Mouse (Mus musculus): Measurements from ENCODE around the gene Capn13. TPM values are rescaled to one million over a fixed set of nuclear protein-coding genes. Genes with fewer than 3 reads are reported as not detected.
A peak's percentile ranks its signal among the peaks of the same experiment; 100 is the strongest.

Capn13 gene
- polyA plus RNA-seq (2016; fragmentation: Nextera tagmentation; extraction: Ambion mirVana): not detected in 2 replicates

GRCm38 (mm10) chr17:73400862-73401261 is at the start of gene Capn13:
TSS of gene Capn13 (minus strand) at chr17:73400866.
- WGBS: 87% methylated on average over 2 of the region's 2 CpGs
- H3K9me3 ChIP-seq (replicated peaks): no peaks in the 10 kb centered on the region
- no peaks in the 10 kb centered on the region for H3K4me1 ChIP-seq
- H3K27ac ChIP-seq: no peak within 1 kb of the TSS
- H3K36me3 ChIP-seq: no peaks in the 10 kb centered on the region
- no peak within 1 kb of the TSS for H3K4me3 ChIP-seq
- no peak for DNase-seq (ENCODE audit: low spot score)
- no peaks in the 10 kb centered on the region for H3K27me3 ChIP-seq (ENCODE audit: low read depth, poor library complexity, severe bottlenecking)

- Histone ChIP-seq H3K27ac (no peak overlapping the region), H3K27me3 (ENCODE audit: low read depth, poor library complexity, severe bottlenecking) (no peaks in the 10 kb centered on the region), H3K36me3 (no peaks in the 10 kb centered on the region), H3K4me1 (no peaks in the 10 kb centered on the region), H3K9me3 (replicated peaks) (no peaks in the 10 kb centered on the region), H3K4me3 (no peak overlapping the region)
- no peak for DNase-seq (ENCODE audit: low spot score)
Measured at GRCm38 (mm10) chr17:73449104-73449503, 48.4 kb upstream of the Capn13 start.

GRCm38 (mm10) chr17:73440798-73441197 is 40.1 kb upstream of the Capn13 start:
- WGBS: 91% methylated on average over 1 of the region's 1 CpGs
- Histone ChIP-seq H3K4me3 (no peak overlapping the region), H3K27ac (no peak overlapping the region), H3K27me3 (ENCODE audit: low read depth, poor library complexity, severe bottlenecking) (no peaks in the 10 kb centered on the region), H3K9me3 (replicated peaks) (no peaks in the 10 kb centered on the region), H3K4me1 (no peaks in the 10 kb centered on the region), H3K36me3 (no peaks in the 10 kb centered on the region)
- DNase-seq (ENCODE audit: low spot score): no peak

GRCm38 (mm10) chr17:73432564-73433006 is 31.9 kb upstream of the Capn13 start:
- H3K36me3 ChIP-seq: no peaks in the 10 kb centered on the region
- H3K9me3 ChIP-seq (replicated peaks): no peaks in the 10 kb centered on the region
- no peaks in the 10 kb centered on the region for H3K4me1 ChIP-seq
- DNase-seq (ENCODE audit: low spot score): no peak
- H3K27me3 ChIP-seq (ENCODE audit: low read depth, poor library complexity, severe bottlenecking): no peaks in the 10 kb centered on the region
- H3K4me3 ChIP-seq: no peak overlapping the region
- WGBS: 34% methylated on average over 2 of the region's 2 CpGs
- no peak overlapping the region for H3K27ac ChIP-seq

- Histone ChIP-seq H3K27ac (no peak overlapping the region), H3K27me3 (ENCODE audit: low read depth, poor library complexity, severe bottlenecking) (no peaks in the 10 kb centered on the region)
- no peak for DNase-seq (ENCODE audit: low spot score)
Measured at GRCm38 (mm10) chr17:73432058-73432457, 31.4 kb upstream of the Capn13 start.

GRCm38 (mm10) chr17:73417382-73417781 is 16.7 kb upstream of the Capn13 start:
- WGBS: 54% methylated on average over 2 of the region's 2 CpGs
- no peak for DNase-seq (ENCODE audit: low spot score)
- Histone ChIP-seq H3K9me3 (replicated peaks) (no peaks in the 10 kb centered on the region), H3K27me3 (ENCODE audit: low read depth, poor library complexity, severe bottlenecking) (no peaks in the 10 kb centered on the region), H3K27ac (no peak overlapping the region), H3K36me3 (no peaks in the 10 kb centered on the region), H3K4me3 (no peak overlapping the region), H3K4me1 (peaks cover 28% of the 10 kb centered on the region)

More at GRCm38 (mm10) chr17:73432058-73432457, 31.4 kb upstream of the Capn13 start:
- Histone ChIP-seq H3K9me3 (replicated peaks) (no peaks in the 10 kb centered on the region), H3K4me3 (no peak overlapping the region), H3K4me1 (no peaks in the 10 kb centered on the region), H3K36me3 (no peaks in the 10 kb centered on the region)
- WGBS: 85% methylated on average over 1 of the region's 1 CpGs

GRCm38 (mm10) chr17:73416181-73416795 is 15.6 kb upstream of the Capn13 start:
- Histone ChIP-seq H3K27me3 (ENCODE audit: low read depth, poor library complexity, severe bottlenecking) (no peaks in the 10 kb centered on the region), H3K27ac (no peak overlapping the region), H3K4me1 (peaks cover 28% of the 10 kb centered on the region), H3K36me3 (no peaks in the 10 kb centered on the region), H3K9me3 (replicated peaks) (no peaks in the 10 kb centered on the region), H3K4me3 (no peak overlapping the region)
- DNase-seq (ENCODE audit: low spot score): no peak
- 62% methylated on average over 6 of the region's 6 CpGs for WGBS

GRCm38 (mm10) chr17:73411817-73412216 is 11.2 kb upstream of the Capn13 start:
- Histone ChIP-seq H3K4me1 (peaks cover 14% of the 10 kb centered on the region), H3K36me3 (no peaks in the 10 kb centered on the region), H3K27me3 (ENCODE audit: low read depth, poor library complexity, severe bottlenecking) (no peaks in the 10 kb centered on the region), H3K4me3 (no peak overlapping the region), H3K27ac (no peak overlapping the region), H3K9me3 (replicated peaks) (no peaks in the 10 kb centered on the region)
- DNase-seq (ENCODE audit: low spot score): no peak
- 66% methylated on average over 4 of the region's 4 CpGs for WGBS

- H3K27ac ChIP-seq: no peak overlapping the region
- H3K36me3 ChIP-seq: no peaks in the 10 kb centered on the region
- no peaks in the 10 kb centered on the region for H3K27me3 ChIP-seq (ENCODE audit: low read depth, poor library complexity, severe bottlenecking)
- WGBS: 82% methylated on average over 2 of the region's 2 CpGs
- no peaks in the 10 kb centered on the region for H3K4me1 ChIP-seq
- no peak overlapping the region for H3K4me3 ChIP-seq
- H3K9me3 ChIP-seq (replicated peaks): no peaks in the 10 kb centered on the region
- no peak for DNase-seq (ENCODE audit: low spot score)
Measured at GRCm38 (mm10) chr17:73401272-73401671, 606 bp upstream of the Capn13 start.

- H3K27me3 ChIP-seq (ENCODE audit: low read depth, poor library complexity, severe bottlenecking): no peaks in the 10 kb centered on the region
- no peak for DNase-seq (ENCODE audit: low spot score)
- 70% methylated on average over 2 of the region's 2 CpGs for WGBS
Measured at GRCm38 (mm10) chr17:73399136-73399535, 1.5 kb downstream of the Capn13 start.

GRCm38 (mm10) chr17:73393361-73393760 is 7.3 kb downstream of the Capn13 start:
- DNase-seq (ENCODE audit: low spot score): peak; percentile 7
- H3K36me3 ChIP-seq: no peaks in the 10 kb centered on the region
- no peaks in the 10 kb centered on the region for H3K9me3 ChIP-seq (replicated peaks)
- no peaks in the 10 kb centered on the region for H3K27me3 ChIP-seq (ENCODE audit: low read depth, poor library complexity, severe bottlenecking)
- H3K27ac ChIP-seq: no peak overlapping the region
- no peak overlapping the region for H3K4me3 ChIP-seq
- H3K4me1 ChIP-seq: 0 out of 2 replicates have a peak, but pooled peaks cover 4% of the 10 kb centered on the region
- WGBS: 88% methylated on average over 1 of the region's 1 CpGs

More at GRCm38 (mm10) chr17:73399136-73399535, 1.5 kb downstream of the Capn13 start:
- Histone ChIP-seq H3K4me3 (no peak overlapping the region), H3K9me3 (replicated peaks) (no peaks in the 10 kb centered on the region), H3K27ac (no peak overlapping the region), H3K36me3 (no peaks in the 10 kb centered on the region), H3K4me1 (no peaks in the 10 kb centered on the region)

GRCm38 (mm10) chr17:73391771-73392170 is 8.9 kb downstream of the Capn13 start:
- Histone ChIP-seq H3K9me3 (replicated peaks) (no peaks in the 10 kb centered on the region), H3K4me3 (no peak overlapping the region), H3K27ac (no peak overlapping the region), H3K4me1 (0 out of 2 replicates have a peak, but pooled peaks cover 4% of the 10 kb centered on the region), H3K27me3 (ENCODE audit: low read depth, poor library complexity, severe bottlenecking) (no peaks in the 10 kb centered on the region), H3K36me3 (no peaks in the 10 kb centered on the region)
- WGBS: 90% methylated on average over 4 of the region's 4 CpGs
- peak; percentile 13 for DNase-seq (ENCODE audit: low spot score)

- whole genome bisulfite sequencing: 76% methylated on average over 7 of the region's 7 CpGs
- H3K27ac ChIP-seq: no peak overlapping the region
Measured at GRCm38 (mm10) chr17:73390191-73391089, 10.2 kb downstream of the Capn13 start.

More at GRCm38 (mm10) chr17:73390191-73391089, 10.2 kb downstream of the Capn13 start:
- Histone ChIP-seq H3K36me3 (no peaks in the 10 kb centered on the region), H3K4me3 (no peak overlapping the region), H3K9me3 (replicated peaks) (no peaks in the 10 kb centered on the region), H3K4me1 (0 out of 2 replicates have a peak, but pooled peaks cover 4% of the 10 kb centered on the region), H3K27me3 (ENCODE audit: low read depth, poor library complexity, severe bottlenecking) (no peaks in the 10 kb centered on the region)
- peak; percentile 27 for DNase-seq (ENCODE audit: low spot score)

Measured in limb, embryonic 10.5 days (tissue).